Mouse (Mus musculus): Measurements from ENCODE around the gene Txndc8. TPM values are rescaled to one million over a fixed set of nuclear protein-coding genes. Genes with fewer than 3 reads are reported as not detected.

The Txndc8 gene
- polyA plus RNA-seq, 1 experiment: not detected

DNA sequence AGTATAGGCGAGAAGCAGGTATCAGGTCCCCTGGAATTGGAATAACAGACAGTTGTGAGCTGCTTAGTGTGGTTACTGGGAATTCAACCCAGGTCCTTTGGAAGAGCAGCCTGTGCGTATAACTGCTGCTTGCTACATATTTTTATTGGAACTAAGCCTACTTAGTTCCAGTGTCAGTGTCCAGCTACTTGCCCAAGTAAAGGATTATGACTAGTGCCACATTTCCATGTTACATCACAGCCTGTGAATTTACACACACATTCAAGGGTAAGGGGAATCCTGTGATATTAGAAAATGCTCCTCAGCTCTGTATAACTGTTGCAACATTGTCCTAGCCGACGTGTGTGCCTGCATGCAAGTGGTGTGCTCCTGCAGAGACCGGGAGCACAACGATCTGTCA is 71.6 kb downstream of the Txndc8 start:
- Histone ChIP-seq H3K27ac (ENCODE audit: insufficient read depth, low read length) (no peak overlapping the region), H3K4me3 (ENCODE audit: extremely low read depth, insufficient read depth, insufficient read length) (no peak overlapping the region), H3K36me3 (ENCODE audit: control insufficient read depth, insufficient read depth, low read length) (no peaks in the 10 kb centered on the region), H3K4me1 (ENCODE audit: control insufficient read depth, insufficient read depth, insufficient read length) (no peaks in the 10 kb centered on the region), H3K27me3 (ENCODE audit: control insufficient read depth, insufficient read depth, low read length) (no peaks in the 10 kb centered on the region)
- TF ChIP-seq CTCF (IDR thresholded peaks at IDR 0.05; ENCODE audit: extremely low read depth, insufficient read depth, insufficient read length, insufficient replicate concordance) (no peak), POLR2A (IDR thresholded peaks at IDR 0.05; ENCODE audit: low read depth, low read length) (no peak)
- WGBS: 82% methylated on average over 6 of the region's 6 CpGs
- no peak for DNase-seq (ENCODE audit: low read depth in 1 of 2, low spot score in 2 of 2)

DNA sequence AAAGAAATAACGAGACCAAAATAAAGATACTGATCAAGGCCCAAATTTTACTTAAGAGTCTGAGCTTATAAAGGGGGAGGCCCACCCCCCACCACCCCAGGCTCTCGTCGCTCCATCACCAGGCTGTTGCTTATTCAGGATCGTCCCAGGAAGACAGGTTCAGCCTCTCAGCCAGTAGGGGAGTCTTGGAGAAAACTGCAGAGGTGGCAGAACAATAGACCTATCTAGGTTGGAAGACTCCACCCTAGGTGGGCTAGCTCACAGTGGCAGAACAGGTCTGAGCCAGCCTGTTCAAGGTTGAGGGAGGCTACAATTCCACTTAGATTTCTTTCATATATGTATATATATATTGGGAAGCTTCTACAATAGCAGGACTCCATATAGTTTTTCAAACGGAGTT is 74.7 kb downstream of the Txndc8 start:
- Histone ChIP-seq H3K27ac (ENCODE audit: insufficient read depth, low read length) (no peak overlapping the region), H3K36me3 (ENCODE audit: control insufficient read depth, insufficient read depth, low read length) (no peaks in the 10 kb centered on the region), H3K4me1 (ENCODE audit: control insufficient read depth, insufficient read depth, insufficient read length) (no peaks in the 10 kb centered on the region), H3K4me3 (ENCODE audit: extremely low read depth, insufficient read depth, insufficient read length) (no peak overlapping the region), H3K27me3 (ENCODE audit: control insufficient read depth, insufficient read depth, low read length) (no peaks in the 10 kb centered on the region)
- 83% methylated on average over 5 of the region's 5 CpGs for WGBS
- no peak for DNase-seq (ENCODE audit: low read depth in 1 of 2, low spot score in 2 of 2)
- TF ChIP-seq POLR2A (IDR thresholded peaks at IDR 0.05; ENCODE audit: low read depth, low read length) (no peak), CTCF (IDR thresholded peaks at IDR 0.05; ENCODE audit: extremely low read depth, insufficient read depth, insufficient read length, insufficient replicate concordance) (no peak)

Other genes with a start within 250 kb of the Txndc8 start
- gene D630039A03Rik, start 92.8 kb downstream of the Txndc8 start, polyA plus RNA-seq (2012; rRNA removed): 0.18 and 0.19 TPM in 2 replicates
- 57.0 and 69.7 TPM in 2 replicates for gene Txn1, start 52.7 kb downstream of the Txndc8 start, polyA plus RNA-seq (2012; rRNA removed)
- 7.6 and 8.8 TPM in 2 replicates for gene Svep1, start 197.7 kb upstream of the Txndc8 start, polyA plus RNA-seq (2012; rRNA removed)

Data from spleen, adult 2 months (tissue).